Mouse (Mus musculus) midbrain, postnatal 0 days (tissue): Measurements from ENCODE around the gene Rab10. TPM values are rescaled to one million over a fixed set of nuclear protein-coding genes. Genes with fewer than 3 reads are reported as not detected.

Experiments
- ATAC-seq: fragments of 200-750 bp; cut with Nextera tagmentation; 2 replicates; pipeline ENCODE4 v1.8.0; 2017; ENCODE audit warnings: moderate number of reproducible peaks, mild to moderate bottlenecking, moderate TSS enrichment, moderate library complexity; ENCODE audit not compliant: low FRiP score
- DNase-seq: peaks from one replicate; pipeline ENCODE4 v3.0.0-alpha.2; 2015; ENCODE audit warnings: low spot score
- H3K27ac ChIP-seq: fragments of 300-500 bp; sonication (generic); 2 replicates; pipeline ENCODE4 v1.5.1; 2014; ENCODE audit warnings: low read depth, mild to moderate bottlenecking, low read length, mixed read lengths
- H3K27me3 ChIP-seq: fragments of 300-500 bp; sonication (generic); 2 replicates; pipeline ENCODE4 v1.6.1; 2014; ENCODE audit warnings: low read length, control low read depth, mixed read lengths; ENCODE audit not compliant: insufficient read depth
- H3K36me3 ChIP-seq: fragments of 300-500 bp; sonication (generic); 2 replicates; pipeline ENCODE4 v1.6.1; 2014; ENCODE audit warnings: low read length, control low read depth, mixed read lengths; ENCODE audit not compliant: insufficient read depth
- H3K4me1 ChIP-seq: fragments of 300-500 bp; sonication (generic); 2 replicates; pipeline ENCODE4 v1.6.1; 2014; ENCODE audit warnings: mild to moderate bottlenecking, control low read depth, antibody characterized with exemption, low read length, mixed read lengths; ENCODE audit not compliant: insufficient read depth
- H3K4me2 ChIP-seq: fragments of 300-500 bp; sonication (generic); 2 replicates; pipeline ENCODE4 v1.6.1; 2014; ENCODE audit warnings: low read depth, mild to moderate bottlenecking, low read length, mixed read lengths; ENCODE audit not compliant: poor library complexity, severe bottlenecking
- H3K4me3 ChIP-seq: fragments of 300-500 bp; sonication (generic); 2 replicates; pipeline ENCODE4 v1.5.1; 2014; ENCODE audit warnings: low read depth, mild to moderate bottlenecking, low read length, moderate library complexity
- H3K9ac ChIP-seq: fragments of 300-500 bp; sonication (generic); replicated peaks from 2 replicates; pipeline ENCODE4 v1.6.1; 2014; ENCODE audit warnings: mild to moderate bottlenecking, low read length, moderate library complexity, mixed read lengths; ENCODE audit not compliant: poor library complexity, severe bottlenecking
- H3K9me3 ChIP-seq: fragments of 300-500 bp; sonication (generic); 2 replicates; pipeline ENCODE4 v1.6.1; 2016; ENCODE audit warnings: low read length, control low read depth
- CTCF ChIP-seq: IDR thresholded peaks from 2 replicates; pipeline ENCODE4 v1.5.1; 2016; ENCODE audit warnings: antibody characterized with exemption, mild to moderate bottlenecking
- WGBS: fragments of 180-500 bp; shearing (Covaris S2); extraction: QIAGEN DNeasy Blood & Tissue Kit; methylation state at CpG from one replicate; pipeline ENCODE4 v1.1.7; 2014; 5-methylcytosine and 5-hydroxymethylcytosine counted together
- polyA plus RNA-seq: library from polyadenylated mRNA; unstranded; fragments of >200 nt; fragmentation: Nextera tagmentation; extraction: Ambion mirVana; gene quantifications from 2 replicates; pipeline ENCODE4 v1.2.1, GENCODE M21; 2015
- total RNA-seq: library from RNA; depleted of rRNA; stranded (reverse); fragments of >200 nt; gene quantifications from 2 replicates; pipeline ENCODE4 v1.2.3, GENCODE M21; 2014

Gene Rab10
- total and polyA plus RNA-seq, 2 experiments from 2014 or later = 151 to 243 TPM

DNA sequence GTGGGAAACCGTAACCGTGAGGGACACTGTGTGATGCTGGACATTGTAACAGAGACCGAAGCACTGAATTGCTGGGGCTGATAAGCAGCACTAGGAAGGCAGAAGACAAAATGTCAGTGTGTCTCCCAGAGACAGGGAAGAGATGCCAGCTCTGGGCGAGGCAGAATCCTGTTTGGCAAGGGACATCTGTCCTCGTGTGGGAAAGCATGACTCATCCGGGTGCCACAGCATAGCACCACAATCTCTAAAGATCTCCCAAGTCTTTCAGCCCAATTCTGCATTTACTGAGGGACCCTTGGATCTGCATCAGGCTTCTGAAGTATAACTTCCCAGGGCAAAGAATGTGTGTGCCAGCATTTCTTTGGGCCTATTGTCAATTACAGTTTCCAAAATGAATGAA, 13.5 kb upstream of the Rab10 start:
- 80% methylated on average over 6 of the region's 6 CpGs for WGBS
- Histone ChIP-seq H3K27ac (no peak overlapping the region), H3K4me2 (no peak overlapping the region), H3K36me3 (no peaks in the 10 kb centered on the region), H3K9me3 (no peaks in the 10 kb centered on the region), H3K9ac (no peak overlapping the region), H3K4me1 (no peaks in the 10 kb centered on the region), H3K4me3 (no peak overlapping the region), H3K27me3 (no peaks in the 10 kb centered on the region)
- no peak for TF ChIP-seq CTCF
- ATAC-seq (no peak), DNase-seq (peak; percentile 3)

- H3K4me3 ChIP-seq = no peak overlapping the region
- 68% methylated on average over 4 of the region's 4 CpGs for WGBS
- no peak for TF ChIP-seq CTCF
- H3K27ac ChIP-seq = no peak overlapping the region
- no peak for DNase-seq
- H3K4me2 ChIP-seq = no peak overlapping the region
- no peaks in the 10 kb centered on the region for H3K36me3 ChIP-seq
- no peak overlapping the region for H3K9ac ChIP-seq
- no peaks in the 10 kb centered on the region for H3K9me3 ChIP-seq
- ATAC-seq = no peak
- H3K27me3 ChIP-seq = no peaks in the 10 kb centered on the region
- H3K4me1 ChIP-seq = no peaks in the 10 kb centered on the region
Observed at GRCm38 (mm10) chr12:3319377-3319776, 9.6 kb upstream of the Rab10 start.

DNA sequence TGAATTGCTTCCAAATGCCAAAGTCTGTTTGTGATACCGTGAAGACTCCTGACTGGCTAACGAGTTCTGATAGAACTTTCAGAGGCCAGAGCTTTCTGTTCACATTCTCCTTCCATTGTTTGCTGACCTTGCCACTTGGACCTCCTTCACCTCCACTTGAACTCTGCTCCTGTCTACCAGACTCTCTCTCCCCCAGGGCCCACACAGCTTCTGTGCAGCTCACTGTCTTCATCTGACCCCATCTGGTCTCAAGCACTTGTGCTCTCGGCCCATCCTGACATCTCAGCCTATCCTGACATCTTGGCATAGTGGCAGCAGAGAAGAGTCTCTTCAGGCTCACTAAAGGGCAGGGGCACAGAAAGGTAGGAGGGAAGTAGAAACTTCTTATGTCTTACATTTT, 7.2 kb upstream of the Rab10 start:
- H3K27ac ChIP-seq = no peak overlapping the region
- no peak for TF ChIP-seq CTCF
- ATAC-seq = no peak
- WGBS = 74% methylated on average over 3 of the region's 3 CpGs
- H3K9me3 ChIP-seq = no peaks in the 10 kb centered on the region
- H3K4me2 ChIP-seq = no peak overlapping the region
- no peak for DNase-seq
- no peaks in the 10 kb centered on the region for H3K27me3 ChIP-seq
- no peaks in the 10 kb centered on the region for H3K4me1 ChIP-seq
- no peak overlapping the region for H3K4me3 ChIP-seq
- H3K36me3 ChIP-seq = no peaks in the 10 kb centered on the region
- no peak overlapping the region for H3K9ac ChIP-seq

- H3K9ac ChIP-seq = no peak overlapping the region
- ATAC-seq = no peak
- no peaks in the 10 kb centered on the region for H3K9me3 ChIP-seq
- WGBS = 56% methylated on average over 2 of the region's 2 CpGs
- no peak overlapping the region for H3K27ac ChIP-seq
- no peak overlapping the region for H3K4me3 ChIP-seq
- TF ChIP-seq CTCF = no peak
- no peaks in the 10 kb centered on the region for H3K36me3 ChIP-seq
- DNase-seq = no peak
- H3K27me3 ChIP-seq = no peaks in the 10 kb centered on the region
- H3K4me1 ChIP-seq = no peaks in the 10 kb centered on the region
- H3K4me2 ChIP-seq = no peak overlapping the region
Observed at GRCm38 (mm10) chr12:3316083-3316482, 6.3 kb upstream of the Rab10 start.

GRCm38 (mm10) chr12:3312886-3313285, 3.1 kb upstream of the Rab10 start:
- Histone ChIP-seq H3K4me2 (no peak overlapping the region), H3K4me1 (no peaks in the 10 kb centered on the region), H3K9me3 (no peaks in the 10 kb centered on the region), H3K27me3 (no peaks in the 10 kb centered on the region), H3K27ac (no peak overlapping the region), H3K9ac (no peak overlapping the region), H3K36me3 (no peaks in the 10 kb centered on the region), H3K4me3 (no peak overlapping the region)
- TF ChIP-seq CTCF = no peak
- DNase-seq (no peak), ATAC-seq (no peak)
- WGBS = 91% methylated on average over 3 of the region's 3 CpGs

- no peaks in the 10 kb centered on the region for H3K27me3 ChIP-seq
- peak overlapping the region; percentile 73 for H3K4me2 ChIP-seq
- 4% methylated on average over 15 of the region's 15 CpGs for WGBS
- H3K9ac ChIP-seq = peak overlapping the region; percentile 67
- H3K4me3 ChIP-seq = peak overlapping the region; percentile 97
- peak overlapping the region; percentile 85 for H3K27ac ChIP-seq
- H3K9me3 ChIP-seq = no peaks in the 10 kb centered on the region
- TF ChIP-seq CTCF = no peak
- H3K36me3 ChIP-seq = no peaks in the 10 kb centered on the region
- ATAC-seq = no peak
- peaks cover 3% of the 10 kb centered on the region; the same call in 1 of the 2 replicates for H3K4me1 ChIP-seq
- no peak for DNase-seq
Observed at GRCm38 (mm10) chr12:3310321-3310692, 538 bp upstream of the Rab10 start.
